Mouse (Mus musculus) lung, embryonic 15.5 days (tissue): ENCODE data around the gene Zg16. TPM values are rescaled to one million over a fixed set of nuclear protein-coding genes. Genes with fewer than 3 reads are reported as not detected.

Source experiments
- ATAC-seq: fragments of 200-750 bp; cut with Nextera tagmentation; 2 replicates; pipeline ENCODE4 v1.8.0; 2017; ENCODE audit warnings: moderate number of reproducible peaks, borderline replicate concordance; ENCODE audit not compliant: low FRiP score, low TSS enrichment; ENCODE audit errors: extremely low read depth
- H3K27ac ChIP-seq: fragments of 300-500 bp; sonication (generic); 2 replicates; pipeline ENCODE4 v1.5.1; 2015; ENCODE audit warnings: moderate library complexity, mild to moderate bottlenecking, inconsistent platforms
- H3K27me3 ChIP-seq: fragments of 300-500 bp; sonication (generic); 2 replicates; pipeline ENCODE4 v1.6.1; 2015; ENCODE audit warnings: inconsistent platforms
- H3K36me3 ChIP-seq: fragments of 300-500 bp; sonication (generic); 2 replicates; pipeline ENCODE4 v1.6.1; 2015; ENCODE audit warnings: inconsistent platforms
- H3K4me1 ChIP-seq: fragments of 300-500 bp; sonication (generic); 2 replicates; pipeline ENCODE4 v1.6.1; 2015; ENCODE audit warnings: inconsistent platforms
- H3K4me2 ChIP-seq: fragments of 300-500 bp; sonication (generic); 2 replicates; pipeline ENCODE4 v1.6.1; 2015; ENCODE audit warnings: inconsistent platforms, mild to moderate bottlenecking, moderate library complexity
- H3K4me3 ChIP-seq: fragments of 300-500 bp; sonication (generic); 2 replicates; pipeline ENCODE4 v1.5.1; 2015; ENCODE audit warnings: mild to moderate bottlenecking, inconsistent platforms
- H3K9ac ChIP-seq: fragments of 300-500 bp; sonication (generic); 2 replicates; pipeline ENCODE4 v1.6.1; 2015; ENCODE audit warnings: inconsistent platforms
- H3K9me3 ChIP-seq: fragments of 300-500 bp; sonication (generic); 2 replicates; pipeline ENCODE4 v1.6.1; 2016; ENCODE audit warnings: inconsistent platforms
- WGBS: fragments of 180-500 bp; shearing (Covaris S2); methylation state at CpG from one replicate; pipeline ENCODE4 v1.1.7; 2015; 5-methylcytosine and 5-hydroxymethylcytosine counted together
- polyA plus RNA-seq: library from polyadenylated mRNA; unstranded; fragments of >200 nt; fragmentation: Nextera tagmentation; extraction: Ambion mirVana; gene quantifications from 2 replicates; pipeline ENCODE4 v1.2.1, GENCODE M21; 2015

Gene Zg16
- polyA plus RNA-seq, 1 experiment from 2014 or later: not detected

DNA sequence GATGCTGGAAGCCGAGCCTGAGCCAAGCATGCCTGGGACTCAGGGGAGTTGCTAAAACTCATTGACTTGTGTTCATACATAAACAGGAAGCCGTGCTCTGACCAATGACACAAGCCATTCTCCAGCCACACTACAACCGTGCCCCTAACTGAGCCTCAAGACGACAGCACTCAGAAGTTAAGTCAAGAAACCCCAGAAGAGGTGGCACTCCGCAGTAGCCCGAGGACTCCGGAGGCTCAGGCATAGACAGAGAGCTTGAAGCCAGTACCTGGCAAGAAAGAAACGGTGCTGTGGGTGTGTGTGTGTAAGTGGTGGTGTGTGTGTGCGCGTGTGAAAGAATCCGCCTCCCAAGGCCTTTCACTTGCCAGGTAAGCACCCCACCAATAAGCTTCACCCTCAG, 27.8 kb upstream of the Zg16 start:
- 64% methylated on average over 11 of the region's 11 CpGs for WGBS
- Histone ChIP-seq H3K36me3 (no peaks in the 10 kb centered on the region), H3K9me3 (no peaks in the 10 kb centered on the region), H3K27ac (no peak overlapping the region), H3K4me2 (no peak overlapping the region), H3K9ac (no peak overlapping the region), H3K27me3 (peaks cover 11% of the 10 kb centered on the region; the same call in 1 of the 2 replicates), H3K4me3 (no peak overlapping the region), H3K4me1 (peaks cover 7% of the 10 kb centered on the region; the same call in 1 of the 2 replicates)
- ATAC-seq: no peak

DNA sequence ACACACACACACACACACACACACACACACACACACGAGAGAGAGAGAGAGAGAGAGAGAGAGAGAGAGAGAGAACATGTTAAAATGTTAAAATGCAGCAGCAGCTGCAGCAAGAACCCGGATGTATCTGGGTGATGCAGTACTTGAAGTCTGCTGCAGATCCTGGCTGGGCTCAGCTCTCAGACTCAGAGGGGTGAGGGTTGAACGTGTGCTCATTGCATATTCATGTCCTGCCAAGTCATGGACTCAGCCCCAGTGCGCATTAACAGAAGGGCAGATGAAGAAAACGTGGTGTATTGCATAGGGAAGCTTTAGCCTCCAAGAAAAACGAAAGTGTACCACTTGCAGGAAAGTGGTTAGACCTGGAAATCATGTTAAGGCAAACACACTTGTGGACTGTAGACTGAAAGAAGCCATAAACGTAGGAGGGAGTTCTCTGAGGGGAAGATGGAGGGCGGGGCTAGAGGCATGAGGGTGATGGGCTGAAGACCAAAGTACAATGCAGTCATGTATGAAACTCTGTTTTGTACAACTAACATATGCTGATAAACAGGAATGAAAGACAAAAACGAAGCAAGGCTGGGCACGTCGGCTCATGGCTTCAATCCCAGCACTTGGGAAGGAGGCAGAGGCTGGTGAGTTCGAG, 26.6 kb upstream of the Zg16 start:
- no peaks in the 10 kb centered on the region for H3K36me3 ChIP-seq
- no peak overlapping the region for H3K4me3 ChIP-seq
- H3K9ac ChIP-seq: no peak overlapping the region
- H3K9me3 ChIP-seq: no peaks in the 10 kb centered on the region
- ATAC-seq: no peak
- no peak overlapping the region for H3K27ac ChIP-seq
- 42% methylated on average over 11 of the region's 12 CpGs for WGBS
- no peak overlapping the region for H3K4me2 ChIP-seq
- no peaks in the 10 kb centered on the region for H3K27me3 ChIP-seq
- peaks cover 7% of the 10 kb centered on the region; the same call in 1 of the 2 replicates for H3K4me1 ChIP-seq

DNA sequence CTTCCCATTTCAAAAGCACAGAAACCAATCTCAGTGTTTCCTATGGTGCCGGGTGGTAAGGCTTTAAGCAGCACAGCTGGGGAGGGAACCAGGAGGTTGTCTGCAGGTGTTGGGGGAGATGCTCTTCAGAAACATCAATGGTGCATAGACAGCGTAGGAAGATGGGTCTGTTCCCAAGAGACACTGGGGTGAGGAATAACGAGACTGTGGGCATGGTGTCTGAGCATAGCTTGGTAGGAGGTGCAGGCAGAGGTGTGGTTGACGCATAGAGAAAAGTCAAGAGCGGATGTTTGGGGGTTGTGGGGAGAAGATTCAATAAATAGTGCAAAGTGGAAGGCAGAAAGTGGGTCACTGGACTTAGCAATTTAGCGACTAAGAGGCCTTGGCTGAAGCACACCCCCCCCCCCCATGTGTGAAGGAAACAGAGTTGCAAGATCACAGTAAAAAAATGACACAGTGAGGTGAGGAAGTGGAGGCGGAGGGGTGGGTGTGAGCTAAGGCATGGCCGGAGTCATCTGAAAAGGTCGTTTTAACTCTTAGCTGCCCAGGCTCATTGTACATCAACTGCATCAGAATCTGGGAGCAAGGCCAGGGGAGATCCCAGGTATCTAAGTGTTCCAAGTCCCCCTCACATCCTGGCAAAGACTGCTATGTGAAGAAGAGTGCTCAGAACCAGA, 25.9 kb upstream of the Zg16 start:
- H3K9ac ChIP-seq: no peak overlapping the region
- no peak overlapping the region for H3K4me2 ChIP-seq
- no peak for ATAC-seq

DNA sequence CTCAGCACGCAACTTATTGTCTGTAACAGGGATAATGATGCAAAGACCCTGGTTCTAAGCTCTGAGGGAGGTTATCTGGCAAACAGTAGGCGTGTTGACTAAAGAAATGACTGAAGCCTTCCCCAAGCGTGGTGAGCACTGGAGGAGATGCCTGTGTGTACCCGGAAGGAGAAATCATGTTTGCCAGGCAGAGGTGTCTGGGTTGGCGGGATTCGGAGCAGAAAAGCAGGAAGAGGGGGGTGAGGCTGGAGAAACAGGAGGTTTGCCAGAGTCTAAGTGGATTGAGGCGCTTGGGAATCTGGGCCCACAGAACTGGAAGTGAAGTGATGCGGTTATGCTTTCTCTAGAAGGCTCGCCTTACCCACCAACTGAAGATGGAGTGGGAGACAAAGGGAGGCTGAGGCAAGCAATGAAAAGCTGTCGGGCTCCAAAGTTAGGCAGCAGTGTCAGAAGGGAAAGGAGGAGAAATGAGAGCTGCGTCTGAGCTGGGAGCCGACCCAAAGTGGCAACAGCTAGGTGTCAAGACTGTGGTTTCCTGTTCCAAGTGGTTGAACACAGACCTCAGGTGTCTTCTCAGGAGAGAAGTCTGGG, 25.2 kb upstream of the Zg16 start:
- no peaks in the 10 kb centered on the region for H3K36me3 ChIP-seq
- no peak for ATAC-seq
- WGBS: 60% methylated on average over 12 of the region's 12 CpGs
- H3K4me2 ChIP-seq: no peak overlapping the region
- H3K4me1 ChIP-seq: peaks cover 7% of the 10 kb centered on the region; the same call in 1 of the 2 replicates
- H3K4me3 ChIP-seq: no peak overlapping the region
- no peak overlapping the region for H3K9ac ChIP-seq
- no peak overlapping the region for H3K27ac ChIP-seq
- H3K9me3 ChIP-seq: no peaks in the 10 kb centered on the region
- H3K27me3 ChIP-seq: no peaks in the 10 kb centered on the region

More for the DNA sequence above, 25.9 kb upstream of the Zg16 start:
- Histone ChIP-seq H3K27me3 (no peaks in the 10 kb centered on the region), H3K4me3 (no peak overlapping the region), H3K27ac (no peak overlapping the region), H3K9me3 (no peaks in the 10 kb centered on the region), H3K4me1 (peaks cover 7% of the 10 kb centered on the region; the same call in 1 of the 2 replicates), H3K36me3 (no peaks in the 10 kb centered on the region)
- 24% methylated on average over 9 of the region's 9 CpGs for WGBS

DNA sequence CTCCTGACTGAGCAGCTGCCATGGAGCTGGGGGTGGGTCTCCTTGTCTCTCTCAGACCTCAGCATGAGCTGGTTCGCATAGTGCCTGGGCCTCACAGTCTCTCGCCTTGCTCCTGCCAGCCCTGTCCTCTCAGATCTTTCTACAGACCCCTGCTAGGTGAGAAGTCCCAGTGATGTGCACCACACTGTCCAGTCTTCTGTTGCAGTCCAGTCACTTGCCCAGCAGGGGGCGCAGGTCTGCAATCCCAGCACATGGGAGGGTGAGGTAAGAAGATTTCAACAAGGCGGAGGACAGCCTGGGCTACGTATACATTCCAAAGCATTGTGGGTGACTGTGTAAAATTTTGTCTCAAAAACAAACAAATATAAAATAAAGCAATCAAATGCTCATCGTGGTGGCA, 24.3 kb upstream of the Zg16 start:
- Histone ChIP-seq H3K9ac (no peak overlapping the region), H3K4me2 (no peak overlapping the region), H3K36me3 (no peaks in the 10 kb centered on the region), H3K27me3 (no peaks in the 10 kb centered on the region), H3K9me3 (no peaks in the 10 kb centered on the region), H3K4me1 (peaks cover 7% of the 10 kb centered on the region; the same call in 1 of the 2 replicates), H3K27ac (no peak overlapping the region), H3K4me3 (no peak overlapping the region)
- no peak for ATAC-seq
- WGBS: 37% methylated on average over 6 of the region's 6 CpGs

DNA sequence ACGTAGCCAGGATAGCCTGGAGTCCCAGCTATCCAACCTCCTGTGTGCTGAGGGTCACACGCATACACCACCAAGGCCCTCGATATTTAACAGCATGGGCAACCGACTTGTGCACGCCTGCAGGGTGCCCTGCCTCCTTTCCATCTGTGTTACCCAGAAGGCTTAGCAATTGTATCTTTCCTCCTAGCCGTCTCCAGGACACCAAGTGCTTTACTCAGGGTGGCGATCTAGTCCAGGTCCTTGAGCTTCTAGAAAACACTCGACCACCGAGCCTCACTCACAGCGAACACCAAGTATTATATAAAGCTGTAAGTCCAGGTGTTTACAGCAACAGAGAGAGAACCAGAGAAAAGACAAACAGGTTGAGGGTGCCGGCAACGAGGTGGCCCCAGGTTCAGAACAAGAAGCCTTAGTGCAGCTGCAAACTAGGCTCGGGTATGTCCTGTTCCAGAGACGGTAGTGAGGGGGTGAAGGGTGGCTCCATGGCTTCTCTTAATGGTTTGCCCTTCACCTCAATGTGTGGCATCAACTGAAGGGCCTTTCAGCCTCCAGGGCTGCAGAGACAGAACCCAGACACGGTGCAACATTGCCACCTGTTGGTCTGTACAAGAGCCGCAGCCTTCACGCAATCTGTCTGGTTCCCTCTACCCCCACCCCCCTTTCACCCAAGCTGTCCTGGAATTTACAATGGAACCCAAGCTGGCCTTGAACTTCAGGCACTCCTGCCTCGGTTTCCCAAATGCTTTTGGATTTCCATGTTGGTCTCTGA, 23.3 kb upstream of the Zg16 start:
- Histone ChIP-seq H3K4me3 (no peak overlapping the region), H3K9me3 (no peaks in the 10 kb centered on the region), H3K4me1 (peaks cover 7% of the 10 kb centered on the region; the same call in 1 of the 2 replicates), H3K9ac (no peak overlapping the region), H3K36me3 (no peaks in the 10 kb centered on the region), H3K27me3 (no peaks in the 10 kb centered on the region), H3K27ac (no peak overlapping the region), H3K4me2 (no peak overlapping the region)
- ATAC-seq: 0 out of 2 replicates have a peak, but pooled peaks have one; percentile 29
- WGBS: 33% methylated on average over 18 of the region's 18 CpGs

DNA sequence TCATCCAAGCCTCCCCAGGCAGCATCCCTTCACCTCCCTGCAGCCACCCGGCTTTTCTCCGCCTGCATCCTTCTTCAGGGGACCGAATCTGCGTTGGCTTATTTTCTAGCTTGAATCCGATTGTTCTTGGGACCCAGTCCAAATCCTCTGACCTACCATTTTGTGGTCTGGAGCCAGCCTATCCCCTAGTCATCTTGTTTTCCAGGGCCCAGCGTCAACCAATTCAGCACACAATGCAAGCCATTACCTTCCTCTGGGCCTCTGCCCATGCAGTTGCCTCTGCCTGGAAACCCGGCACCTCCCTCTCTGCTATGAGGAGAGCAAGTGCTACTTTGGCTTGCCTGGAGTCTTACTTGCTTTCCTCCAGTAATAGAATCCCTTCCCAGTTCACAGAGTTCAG, 18.4 kb upstream of the Zg16 start:
- Histone ChIP-seq H3K4me3 (no peak overlapping the region), H3K4me2 (no peak overlapping the region), H3K9ac (no peak overlapping the region), H3K36me3 (no peaks in the 10 kb centered on the region), H3K9me3 (no peaks in the 10 kb centered on the region), H3K27me3 (no peaks in the 10 kb centered on the region), H3K27ac (no peak overlapping the region), H3K4me1 (no peaks in the 10 kb centered on the region)
- 77% methylated on average over 7 of the region's 7 CpGs for WGBS
- ATAC-seq: no peak

DNA sequence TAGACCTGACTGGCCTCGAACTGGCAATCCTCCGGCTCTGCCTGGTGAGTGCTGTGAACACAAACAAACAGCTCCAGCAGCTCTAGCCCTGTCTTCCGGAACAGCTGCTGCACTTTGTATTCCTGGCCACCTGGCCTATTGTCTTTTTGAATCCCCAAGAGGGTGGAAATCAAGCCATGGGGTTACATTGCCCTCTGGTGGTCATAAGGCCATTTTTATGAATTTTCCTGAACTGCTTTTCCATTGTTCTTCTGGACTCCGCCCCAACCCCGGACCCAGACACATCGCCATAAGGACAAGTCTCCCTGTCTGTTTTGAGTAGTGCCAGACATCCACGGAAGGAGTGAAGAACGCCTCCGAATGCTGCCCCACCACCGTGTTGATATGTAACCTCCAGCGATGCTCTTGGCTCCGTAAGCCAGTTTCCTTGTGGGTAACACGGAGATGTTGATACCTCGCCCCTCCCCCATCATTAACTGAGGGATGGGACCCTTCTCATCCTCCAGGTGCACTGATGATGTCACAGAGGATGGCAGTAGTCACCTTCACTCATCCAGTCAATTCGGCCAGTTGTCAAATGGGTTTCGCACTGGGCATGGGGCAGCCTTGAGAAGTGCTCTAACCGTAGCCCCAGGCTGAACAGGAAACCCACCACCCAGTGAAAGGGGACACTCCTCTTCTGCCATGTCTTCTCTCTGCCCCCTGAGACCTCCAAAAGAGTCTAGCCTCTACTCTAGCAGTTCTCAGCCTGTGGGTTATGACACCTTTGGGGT, 17.6 kb upstream of the Zg16 start:
- H3K4me1 ChIP-seq: no peaks in the 10 kb centered on the region
- no peaks in the 10 kb centered on the region for H3K9me3 ChIP-seq
- H3K36me3 ChIP-seq: no peaks in the 10 kb centered on the region
- no peaks in the 10 kb centered on the region for H3K27me3 ChIP-seq
- ATAC-seq: peak; percentile 36; the same call in 1 of the 2 replicates
- peak overlapping the region; percentile 32; the same call in 1 of the 2 replicates for H3K27ac ChIP-seq
- 13% methylated on average over 17 of the region's 17 CpGs for WGBS
- H3K9ac ChIP-seq: peak overlapping the region; percentile 41
- H3K4me2 ChIP-seq: peak overlapping the region; percentile 63
- peak overlapping the region; percentile 36 for H3K4me3 ChIP-seq

DNA sequence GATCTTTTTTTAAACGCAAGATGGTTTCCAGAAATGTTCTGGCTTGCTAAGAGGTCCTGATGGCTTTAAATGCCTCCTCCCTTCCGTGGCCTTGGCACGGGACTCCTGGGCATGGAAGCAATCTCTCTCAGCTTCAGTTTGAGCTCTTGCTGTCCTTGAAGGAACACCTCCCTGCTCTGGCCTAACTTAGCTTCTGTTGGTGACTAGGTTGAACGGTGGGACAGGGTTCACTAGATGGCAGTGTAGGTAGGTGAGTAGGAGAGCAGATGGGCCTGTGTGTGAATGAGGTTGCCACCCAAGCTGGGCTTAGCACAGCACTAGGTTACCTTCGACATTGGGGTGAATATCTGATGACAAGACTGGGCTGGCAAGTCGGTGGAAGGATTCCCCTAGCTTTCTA, 16.8 kb upstream of the Zg16 start:
- ATAC-seq: no peak
- Histone ChIP-seq H3K27me3 (no peaks in the 10 kb centered on the region), H3K9ac (no peak overlapping the region), H3K9me3 (no peaks in the 10 kb centered on the region), H3K4me1 (no peaks in the 10 kb centered on the region), H3K4me2 (no peak overlapping the region), H3K36me3 (no peaks in the 10 kb centered on the region), H3K27ac (no peak overlapping the region; the same call in 1 of the 2 replicates), H3K4me3 (no peak overlapping the region)
- 59% methylated on average over 6 of the region's 6 CpGs for WGBS

DNA sequence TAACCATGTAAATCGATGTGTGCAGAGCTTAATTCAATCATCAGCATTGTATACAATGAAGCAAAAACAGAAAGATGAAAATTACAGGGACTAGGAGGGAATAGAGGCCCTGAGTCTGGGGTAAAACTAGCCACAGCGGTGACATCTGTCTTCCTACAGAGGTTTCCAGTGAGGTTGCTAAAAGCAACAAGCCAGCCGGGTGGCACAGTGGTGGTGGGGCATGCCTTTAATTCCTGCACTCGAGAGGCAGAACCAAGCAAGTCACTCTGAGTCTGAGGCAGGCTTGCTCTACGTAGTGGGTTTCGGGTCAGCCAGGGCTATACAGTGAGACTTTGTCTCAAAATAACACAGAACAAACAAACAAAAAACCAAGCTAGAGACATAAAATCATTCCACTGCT, 15.0 kb upstream of the Zg16 start:
- WGBS: 62% methylated on average over 6 of the region's 6 CpGs
- H3K9ac ChIP-seq: no peak overlapping the region

DNA sequence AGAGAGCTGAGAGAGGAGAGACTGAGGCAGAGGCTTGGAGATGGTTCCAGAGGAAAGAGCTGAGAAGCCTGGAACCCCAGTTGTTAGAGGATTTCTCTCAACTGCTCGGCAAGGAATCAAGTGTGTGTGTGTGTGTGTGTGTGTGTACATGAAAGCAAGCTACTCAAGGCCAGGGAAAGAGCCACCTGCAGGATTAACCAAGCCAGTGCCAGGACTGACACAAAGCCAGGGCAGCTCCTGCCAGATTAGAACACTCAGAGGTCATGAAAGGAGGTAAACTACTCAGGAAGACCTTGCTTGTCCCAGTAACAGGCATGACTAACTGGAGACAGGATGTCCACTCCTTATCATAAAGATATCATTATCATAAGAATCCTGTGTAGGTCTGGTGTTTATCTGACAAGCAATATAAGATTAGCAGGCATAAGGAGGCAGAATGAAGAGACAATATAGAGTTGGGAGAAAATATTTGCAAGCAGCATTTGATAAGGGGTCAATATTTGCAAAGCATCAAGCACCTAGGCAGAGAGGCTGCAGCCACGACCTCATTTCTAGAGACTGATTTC, 14.4 kb upstream of the Zg16 start:
- H3K27me3 ChIP-seq: no peaks in the 10 kb centered on the region
- H3K36me3 ChIP-seq: no peaks in the 10 kb centered on the region
- no peak overlapping the region for H3K4me3 ChIP-seq
- H3K4me2 ChIP-seq: no peak overlapping the region
- no peak overlapping the region for H3K27ac ChIP-seq
- no peak overlapping the region for H3K9ac ChIP-seq
- ATAC-seq: no peak
- no peaks in the 10 kb centered on the region for H3K4me1 ChIP-seq
- no peaks in the 10 kb centered on the region for H3K9me3 ChIP-seq
- WGBS: 23% methylated on average over 2 of the region's 2 CpGs

More for the DNA sequence above, 15.0 kb upstream of the Zg16 start:
- Histone ChIP-seq H3K4me2 (no peak overlapping the region), H3K9me3 (no peaks in the 10 kb centered on the region), H3K4me1 (no peaks in the 10 kb centered on the region), H3K36me3 (no peaks in the 10 kb centered on the region), H3K27ac (no peak overlapping the region), H3K4me3 (no peak overlapping the region), H3K27me3 (no peaks in the 10 kb centered on the region)
- ATAC-seq: no peak
